Mouse (Mus musculus) liver, adult 2 months (tissue): ENCODE results near the gene Syf2.

Experiments used
- CTCF ChIP-seq: fragments of 200-500 bp; IDR thresholded peaks from 2 replicates; pipeline ENCODE4 v1.5.1; 2011; ENCODE audit warnings: low read depth, low read length, control low read depth
- POLR2A ChIP-seq: fragments of 200-500 bp; IDR thresholded peaks from 2 replicates; pipeline ENCODE4 v1.6.1; 2011; ENCODE audit warnings: low read length, control low read depth; ENCODE audit not compliant: insufficient read depth; ENCODE audit errors: extremely low read depth

DNA sequence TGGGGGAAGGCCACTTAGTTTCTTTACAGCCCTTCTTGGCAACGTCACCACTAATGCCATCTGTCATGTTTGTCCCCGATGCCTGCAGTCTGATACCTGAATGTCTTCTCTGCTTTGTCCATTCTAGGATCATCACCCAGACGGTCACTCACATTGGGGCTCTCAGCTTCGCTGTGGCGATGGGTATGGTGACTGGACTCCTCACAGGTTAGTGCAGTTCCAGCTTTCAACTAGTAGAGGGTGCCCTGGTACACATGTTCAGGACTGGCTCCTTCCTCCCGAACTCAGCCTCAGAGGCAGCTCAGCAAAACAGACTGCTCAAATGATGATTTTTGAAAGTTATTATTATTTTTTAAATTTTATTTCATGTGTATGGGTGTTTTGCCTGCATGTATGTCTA lies 38.6 kb upstream of the Syf2 start:
- TF ChIP-seq CTCF (peak; percentile 26; the same call in 1 of the 2 replicates), POLR2A (no peak)
